Mouse (Mus musculus): ENCODE results near the gene Numb.

GRCm38 (mm10) chr12:83854281-83854680 lies 67.5 kb downstream of the Numb start:
- TF ChIP-seq CTCF (IDR thresholded peaks at IDR 0.05; ENCODE audit: insufficient read depth, low read length): no peak
- TF ChIP-seq POLR2A (IDR thresholded peaks at IDR 0.05; ENCODE audit: borderline replicate concordance, extremely low read depth, low read depth, low read length): no peak
